Mouse (Mus musculus) frontal cortex, postnatal 14 days (tissue): Measurements from ENCODE around the gene Pgc.

Source experiments
- DNase-seq, 2 experiments: peaks; one replicate each; pipeline ENCODE4 v3.0.0; 2022; ENCODE audit warnings: low spot score in 2 of 2

The Pgc gene

DNA sequence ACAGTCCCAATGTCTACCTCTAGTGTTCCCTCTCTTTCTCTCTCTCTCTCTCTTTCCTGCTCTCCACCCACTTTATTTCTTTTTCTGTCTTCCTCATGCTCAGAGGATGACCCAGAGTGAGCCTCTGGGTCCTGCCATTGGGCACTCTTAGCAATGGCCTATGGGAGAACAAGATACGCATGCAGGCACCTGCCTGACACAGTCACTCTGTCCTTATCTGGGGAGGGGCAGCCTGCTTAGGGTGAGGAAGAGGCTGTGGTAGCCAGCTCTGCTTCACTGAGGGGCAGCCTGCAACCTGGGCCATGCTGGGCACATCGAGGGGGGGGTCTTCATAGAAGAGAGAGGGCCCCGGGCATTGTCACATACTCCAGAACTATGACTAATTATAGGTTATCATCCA lies 23.0 kb downstream of the Pgc start:
- DNase-seq: no peak

DNA sequence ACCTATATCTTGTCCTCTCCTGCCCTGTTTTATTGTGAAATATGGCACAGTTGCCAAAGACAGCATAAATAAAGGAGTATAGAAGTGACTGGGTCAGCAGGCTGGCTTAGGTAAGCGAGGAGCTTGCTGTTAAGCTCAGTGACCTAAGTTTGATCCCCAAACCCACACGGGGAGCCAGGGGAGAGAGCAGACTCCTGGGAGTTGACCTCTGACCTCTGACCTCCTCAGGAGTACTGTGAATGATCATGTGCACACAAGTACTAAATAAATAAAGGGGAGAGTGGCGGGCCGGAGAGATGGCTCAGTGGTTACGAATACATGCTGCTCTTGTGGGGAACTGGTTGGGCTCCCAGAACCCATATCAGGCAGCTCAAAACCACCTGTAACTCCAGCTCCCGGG lies 23.5 kb downstream of the Pgc start:
- DNase-seq: no peak

DNA sequence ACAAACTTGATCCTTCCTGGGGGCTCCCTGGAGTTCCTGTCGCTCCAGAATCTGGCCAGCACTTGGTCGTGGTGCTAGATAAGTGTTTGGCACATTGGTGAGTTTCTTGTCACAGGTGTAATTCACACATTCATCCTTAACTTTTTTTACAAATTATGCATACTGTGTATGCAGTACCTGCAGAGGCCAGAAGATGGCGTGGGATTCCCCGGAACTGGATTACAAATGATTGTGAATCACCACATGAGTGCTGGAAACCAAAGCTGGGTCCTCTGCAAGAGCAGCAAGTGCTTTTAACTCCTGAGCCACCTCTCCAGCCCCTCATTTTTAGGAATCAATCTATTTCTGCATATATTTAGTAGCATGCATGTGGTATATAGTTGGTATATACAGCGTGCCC lies 25.2 kb downstream of the Pgc start:
- no peak for DNase-seq

DNA sequence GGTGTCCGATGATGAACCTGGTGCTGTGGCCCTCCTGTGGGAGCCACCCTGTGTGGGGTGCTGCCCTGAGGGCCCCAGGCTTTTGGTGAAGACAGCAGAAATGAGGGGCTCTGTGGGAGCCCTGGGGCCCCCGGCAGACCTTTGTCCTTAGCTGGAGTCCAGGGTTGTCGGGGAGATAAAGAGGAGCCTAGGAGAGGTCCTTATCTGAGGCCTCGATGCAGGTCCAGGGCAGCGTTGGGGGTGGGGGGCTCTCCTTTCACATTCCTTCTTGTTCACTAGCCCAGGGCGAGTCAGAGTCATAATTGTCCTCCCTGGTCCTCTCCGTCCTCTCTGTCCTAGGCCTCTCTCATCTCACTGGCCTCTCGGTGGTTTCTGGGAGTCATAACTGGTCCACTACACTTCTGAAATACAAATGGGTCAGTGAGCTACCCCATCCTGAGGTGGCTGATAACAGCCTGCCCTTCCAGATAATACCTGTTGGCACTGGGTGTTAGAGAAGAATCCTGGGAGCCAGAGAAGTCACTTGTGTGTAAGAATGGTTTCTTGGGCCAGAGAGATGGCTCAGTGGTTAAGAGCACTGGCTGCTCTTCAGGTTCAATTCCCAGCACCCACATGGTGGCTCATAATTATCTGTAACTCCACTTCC lies 26.6 kb downstream of the Pgc start:
- no peak for DNase-seq

DNA sequence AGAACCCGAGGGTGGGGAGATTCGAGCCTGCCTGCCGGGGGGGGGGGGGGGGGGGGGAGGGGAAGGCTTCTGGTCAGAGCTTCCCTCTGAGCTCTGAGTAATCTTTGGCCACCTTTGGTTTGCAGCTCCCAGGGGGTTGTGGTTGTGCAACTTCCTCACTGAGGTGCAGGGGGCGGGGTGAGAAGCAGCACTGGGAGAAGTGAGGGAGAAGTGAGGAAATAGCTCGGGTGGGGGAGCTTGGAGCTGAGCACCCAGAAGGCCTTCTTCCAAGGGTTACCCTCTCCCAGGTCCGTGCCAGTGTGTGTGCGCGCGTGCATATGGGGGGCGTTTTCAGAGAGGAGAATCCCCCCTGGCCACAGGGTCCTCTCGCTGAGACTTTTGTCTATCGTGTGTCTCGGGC lies 27.6 kb downstream of the Pgc start:
- no peak for DNase-seq

DNA sequence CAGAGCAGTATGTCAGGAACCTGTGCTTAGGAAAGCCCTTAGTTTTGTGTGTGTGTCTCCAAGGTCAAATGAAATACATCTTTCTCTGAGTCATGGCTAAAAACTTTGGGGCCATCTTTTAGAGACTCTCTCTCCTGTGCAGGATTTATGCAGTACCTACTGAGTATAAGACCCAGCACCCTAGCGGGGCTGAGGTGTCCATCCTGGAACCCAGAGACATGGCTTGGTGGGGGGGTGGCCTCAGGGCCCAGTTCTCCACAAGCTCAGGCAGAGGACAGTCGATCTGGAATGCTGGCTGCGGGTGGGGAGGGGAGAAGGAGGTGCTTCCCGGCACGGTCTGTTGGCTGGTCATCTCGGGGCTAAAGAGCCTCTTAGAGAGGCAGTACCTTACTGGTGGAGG lies 29.7 kb downstream of the Pgc start:
- no peak for DNase-seq

DNA sequence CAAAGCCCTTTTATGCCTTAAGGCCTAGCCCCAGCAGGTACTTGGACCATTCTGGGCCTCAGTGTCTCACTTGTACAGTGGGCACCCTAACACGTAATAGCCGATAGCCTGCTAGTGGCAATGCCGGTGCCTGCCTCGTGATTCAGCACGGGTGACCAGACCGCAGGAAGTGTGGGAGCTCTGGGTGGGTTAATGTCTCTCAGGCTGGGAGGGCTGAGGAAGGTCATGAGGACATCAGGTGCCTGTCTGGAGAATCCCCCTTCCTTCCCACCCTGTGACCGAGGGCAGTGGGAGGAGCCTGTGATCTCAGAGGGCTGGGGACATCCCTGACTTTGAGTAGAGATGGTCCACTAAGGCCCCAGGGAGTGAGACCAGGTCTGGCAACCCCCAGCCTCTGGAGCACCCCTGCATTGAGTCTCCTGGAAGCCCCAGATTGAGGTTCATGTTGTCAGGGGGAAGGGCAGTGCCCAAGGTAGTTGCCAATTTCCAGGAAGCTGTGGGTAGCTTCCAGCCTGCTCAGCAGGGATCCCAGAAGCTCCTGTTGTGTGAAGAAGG lies 30.5 kb downstream of the Pgc start:
- no peak for DNase-seq

DNA sequence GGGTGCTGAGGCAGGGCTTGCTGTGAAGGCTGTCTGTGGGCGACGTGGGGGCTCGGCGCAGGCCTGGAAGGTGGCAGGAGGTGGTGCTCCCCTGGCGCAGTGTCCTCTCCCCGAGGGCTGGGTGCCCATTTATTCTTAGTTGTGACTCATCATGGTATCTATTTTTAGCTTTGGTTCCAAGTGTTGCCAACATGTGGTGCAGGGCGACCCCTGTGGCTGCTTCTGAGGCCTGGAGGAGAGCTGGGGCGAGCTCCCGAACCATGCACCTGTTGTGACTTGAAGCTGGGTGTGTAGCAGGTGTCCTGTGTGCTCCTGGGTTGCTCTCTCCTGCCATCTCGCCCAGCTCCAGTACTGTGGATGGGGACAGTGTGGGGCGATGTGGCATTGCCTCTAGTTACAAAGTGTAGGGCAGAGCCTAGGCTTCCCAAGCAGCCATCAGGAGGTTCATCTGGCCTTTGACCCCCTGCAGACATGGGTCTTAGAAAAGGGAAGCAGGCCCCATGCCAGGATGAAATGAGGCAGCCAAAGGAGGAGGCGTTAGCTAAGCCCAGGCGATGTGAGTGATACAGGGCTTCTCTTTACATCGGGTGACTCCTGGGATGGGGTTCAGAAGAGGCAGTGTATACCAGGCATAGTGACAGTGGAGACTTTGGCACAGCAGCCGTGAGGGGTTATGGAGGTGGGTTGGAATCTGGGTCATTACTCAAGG lies 33.2 kb downstream of the Pgc start:
- DNase-seq: peak in 1 of 2 experiments; percentile 23

DNA sequence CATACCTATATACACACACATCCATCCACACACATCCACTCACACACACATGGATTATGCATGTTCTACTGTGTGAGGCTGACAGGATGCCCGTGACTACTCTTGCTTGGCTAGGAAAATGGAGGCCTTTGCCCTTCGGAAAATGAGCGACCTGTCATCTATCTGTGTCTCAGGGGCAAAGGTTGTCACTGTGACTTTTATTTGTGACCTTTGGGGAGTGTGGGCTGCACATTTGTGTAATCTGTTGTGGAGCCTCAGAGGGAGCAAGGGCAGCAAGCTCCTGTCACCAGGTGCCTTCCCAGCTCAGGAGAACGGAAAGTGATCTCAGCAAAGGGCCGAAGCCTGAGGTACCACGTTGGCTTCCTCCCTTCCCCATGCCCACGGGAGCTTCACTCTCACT lies 35.4 kb downstream of the Pgc start:
- no peak for DNase-seq

DNA sequence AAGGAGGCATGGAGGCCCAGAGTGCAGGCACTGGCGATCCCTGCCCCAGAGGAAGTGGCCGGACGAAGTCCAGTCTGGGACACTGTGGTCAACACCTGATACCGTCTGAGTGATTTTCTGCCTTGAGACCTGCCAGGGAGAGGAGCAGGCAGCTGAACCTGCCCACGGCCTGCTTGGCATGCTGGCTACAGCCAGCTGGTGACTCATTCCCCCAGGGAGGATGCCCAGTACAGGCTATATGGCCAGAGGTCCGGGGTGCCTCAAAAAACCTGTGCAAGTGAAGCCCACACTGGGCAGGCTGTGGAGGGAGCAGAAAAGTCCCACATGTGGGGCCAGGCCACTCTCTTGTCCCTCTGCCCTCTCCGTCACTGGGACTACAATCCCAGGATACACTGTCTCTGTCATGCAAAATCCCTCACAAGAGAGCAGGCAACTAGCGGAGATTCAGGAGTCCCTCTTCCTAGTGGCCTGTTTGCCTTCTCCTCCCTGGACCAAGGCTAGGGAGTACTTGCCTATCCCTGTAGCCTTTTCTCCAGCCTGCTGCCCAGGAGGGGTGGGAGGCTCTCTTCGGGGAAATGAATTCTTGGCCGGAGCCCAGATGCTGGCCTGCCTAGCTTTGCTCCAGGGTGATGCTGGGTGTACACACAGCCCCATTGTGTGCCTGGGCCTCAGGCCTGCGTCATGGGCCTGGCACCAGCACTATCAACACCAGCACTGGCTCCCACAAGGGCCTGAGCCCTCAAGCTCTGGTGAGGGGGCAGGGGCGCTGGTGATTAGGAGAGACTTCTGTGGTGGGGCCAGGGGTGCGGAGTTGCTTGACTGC lies 36.1 kb downstream of the Pgc start:
- DNase-seq: peak; percentile 64 to 72

DNA sequence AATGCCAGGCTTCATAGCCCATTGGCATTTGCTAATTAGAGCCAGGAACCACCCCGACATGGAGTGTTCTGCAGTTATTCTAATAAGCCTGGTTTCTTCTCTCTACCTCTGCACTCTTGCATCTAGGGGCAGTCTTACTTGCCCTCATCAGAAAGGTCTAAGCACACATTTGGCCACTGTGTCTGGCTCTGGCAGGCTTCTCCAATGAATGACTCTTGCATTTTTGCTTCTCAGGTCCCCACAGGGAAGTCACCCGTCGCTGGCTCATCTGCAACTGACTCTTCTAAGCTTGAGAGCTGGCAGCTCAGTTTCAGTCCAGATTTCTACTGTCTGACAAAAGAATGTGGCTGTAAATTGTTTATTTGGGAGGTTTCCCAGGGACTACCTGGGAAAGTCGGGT lies 39.3 kb downstream of the Pgc start:
- no peak for DNase-seq

DNA sequence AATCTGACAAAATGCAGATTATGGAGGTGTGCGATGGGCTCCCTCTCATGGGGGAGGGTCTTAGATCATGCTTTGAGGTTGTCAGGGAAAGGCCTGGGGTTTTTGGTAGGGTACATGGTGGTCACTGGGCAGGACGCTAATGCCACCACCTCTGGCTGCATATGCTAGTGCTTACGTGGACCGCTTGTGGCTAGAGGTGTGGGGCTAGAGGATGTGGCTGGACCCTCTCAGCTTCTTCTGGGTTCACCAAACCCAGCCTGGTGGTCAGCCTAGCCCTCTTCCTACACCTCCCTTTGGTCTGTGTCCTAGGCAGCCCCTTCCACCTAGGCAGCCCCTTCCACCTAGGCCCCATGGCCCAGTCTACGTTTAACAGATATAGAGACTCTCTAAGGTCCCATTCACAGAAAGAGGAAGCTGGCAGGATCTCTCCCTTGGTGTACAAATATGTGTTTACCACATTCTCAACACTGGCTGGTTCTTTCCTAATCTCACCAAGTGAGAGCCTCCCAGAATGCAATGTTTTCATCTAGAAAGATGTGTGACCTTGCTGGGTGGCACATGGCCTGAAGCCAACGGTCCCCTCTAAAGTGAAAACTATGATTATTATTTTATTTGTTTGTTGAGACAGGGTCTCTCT lies 39.9 kb downstream of the Pgc start:
- DNase-seq: no peak

DNA sequence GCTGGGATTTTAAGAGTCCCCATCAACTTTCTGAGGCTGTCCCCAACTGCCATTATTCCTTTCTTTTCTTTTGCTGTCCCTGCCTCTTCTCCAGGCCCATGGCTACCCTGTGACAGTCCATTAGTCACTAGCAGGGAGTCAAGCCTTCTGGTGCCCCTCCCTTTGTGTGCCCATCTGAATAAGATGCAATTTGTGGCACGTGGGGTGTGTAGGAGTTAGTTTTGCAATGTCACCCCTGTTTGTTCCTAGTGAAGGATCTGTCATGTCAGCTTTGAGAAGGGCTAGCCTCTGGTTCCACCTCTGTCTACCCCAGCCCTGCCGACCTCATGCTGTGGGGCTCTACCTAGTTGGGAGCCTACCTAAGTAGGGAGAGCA lies 40.4 kb downstream of the Pgc start:
- no peak for DNase-seq

DNA sequence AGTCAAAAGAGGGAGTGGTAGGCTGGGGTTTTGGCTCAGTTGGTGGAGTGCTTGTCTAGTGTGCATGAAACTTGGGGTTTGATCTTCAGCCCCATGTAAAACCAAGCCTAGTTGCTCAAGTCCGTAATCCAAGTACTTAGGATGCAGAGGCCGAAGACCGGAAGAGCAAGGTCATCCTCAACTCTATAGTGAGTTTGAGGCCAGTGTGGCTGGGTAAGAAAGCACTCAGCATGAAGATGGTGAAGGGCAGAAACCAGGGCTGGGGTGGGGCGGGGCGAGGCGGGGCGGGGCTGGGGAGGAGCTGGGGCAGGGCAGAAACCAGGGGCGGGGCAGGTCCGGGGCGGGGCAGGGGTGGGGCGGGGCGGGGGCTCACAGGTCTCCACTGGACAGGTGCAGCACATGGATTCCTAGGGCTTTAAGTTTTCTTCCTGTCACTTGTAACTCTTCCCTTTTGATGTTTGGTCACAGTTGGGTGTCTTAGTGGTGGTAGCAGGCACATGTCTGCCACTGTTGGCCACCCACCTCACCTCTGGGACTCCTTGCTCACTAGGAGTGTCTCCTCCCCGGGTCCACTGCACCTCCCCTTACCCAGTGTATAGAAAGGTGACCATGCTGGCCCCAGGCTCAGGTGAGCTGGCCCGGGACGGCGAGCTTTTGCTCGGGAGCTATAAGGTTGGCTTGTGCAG lies 41.0 kb downstream of the Pgc start:
- no peak for DNase-seq

DNA sequence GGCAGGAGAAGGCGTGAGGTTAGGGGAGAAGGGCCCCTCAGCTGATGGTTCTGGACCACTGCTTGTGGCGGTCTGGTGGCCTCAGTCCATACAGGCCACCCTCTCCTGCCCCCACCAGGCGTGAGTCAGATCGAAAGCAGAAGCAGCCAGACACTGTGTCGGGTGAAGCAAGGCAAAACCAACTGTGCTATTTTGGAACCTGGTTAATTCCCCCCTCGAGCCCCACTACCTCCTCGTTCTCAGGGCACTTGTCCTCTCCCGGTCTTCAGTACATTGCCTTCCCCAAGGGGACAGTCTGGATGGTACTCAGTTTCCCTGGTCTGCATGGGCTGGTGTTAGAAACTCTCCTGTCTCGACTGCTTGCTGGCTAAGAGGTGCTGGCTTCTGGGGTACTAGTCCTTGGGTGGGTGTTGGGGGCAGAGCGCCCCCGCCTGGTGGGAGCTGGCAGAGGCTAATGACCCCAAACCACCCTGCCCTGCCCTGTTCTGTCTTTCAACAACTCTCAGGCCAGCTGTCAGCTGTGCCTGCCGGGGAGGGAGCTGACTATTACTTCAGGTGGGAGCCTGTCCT lies 42.1 kb downstream of the Pgc start:
- DNase-seq: peak in 1 of 2 experiments; percentile 48

DNA sequence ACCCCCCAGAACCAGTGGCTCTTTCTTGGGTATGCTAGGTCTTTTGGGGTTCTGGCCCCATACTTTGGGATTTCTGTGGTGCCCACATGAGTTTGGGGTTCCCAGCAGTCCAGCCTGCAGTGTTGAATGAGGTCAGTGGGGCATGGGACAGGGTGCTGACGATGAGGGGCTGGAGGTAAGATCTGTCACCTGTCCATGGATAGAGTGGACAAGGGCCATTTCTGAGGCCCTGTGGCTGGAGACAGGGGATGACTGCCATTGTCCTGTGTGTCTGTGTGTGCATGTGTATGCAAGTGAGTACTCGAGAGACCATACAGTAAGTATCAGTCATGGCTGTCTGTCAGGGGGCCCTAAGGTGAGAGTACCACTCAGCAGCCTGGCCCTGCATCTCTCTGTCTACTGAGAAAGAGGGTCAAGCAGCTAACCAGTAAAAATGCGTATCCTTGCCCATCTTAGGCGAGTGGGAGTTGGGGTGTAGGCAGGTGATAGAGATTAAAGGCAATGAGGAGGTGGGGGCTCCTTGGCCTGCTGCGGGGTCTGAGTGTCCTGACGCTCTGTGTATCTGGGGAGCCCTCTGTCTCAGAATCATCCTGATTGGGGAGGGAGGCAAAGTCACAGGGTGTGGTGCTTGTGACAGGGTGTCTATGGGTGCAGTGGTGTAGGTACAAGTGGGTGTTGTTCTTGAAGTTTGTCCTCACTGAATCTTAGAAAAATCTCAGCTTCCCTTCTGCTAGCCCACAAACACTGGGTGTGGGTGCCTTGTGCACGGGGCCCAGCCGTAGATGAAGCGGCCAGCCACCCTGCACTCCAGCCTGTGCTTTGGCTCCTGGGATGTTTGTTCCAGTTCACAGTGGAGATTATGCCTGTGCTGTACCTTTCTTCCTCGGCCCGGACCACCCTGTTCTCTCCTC lies 43.0 kb downstream of the Pgc start:
- DNase-seq: no peak

DNA sequence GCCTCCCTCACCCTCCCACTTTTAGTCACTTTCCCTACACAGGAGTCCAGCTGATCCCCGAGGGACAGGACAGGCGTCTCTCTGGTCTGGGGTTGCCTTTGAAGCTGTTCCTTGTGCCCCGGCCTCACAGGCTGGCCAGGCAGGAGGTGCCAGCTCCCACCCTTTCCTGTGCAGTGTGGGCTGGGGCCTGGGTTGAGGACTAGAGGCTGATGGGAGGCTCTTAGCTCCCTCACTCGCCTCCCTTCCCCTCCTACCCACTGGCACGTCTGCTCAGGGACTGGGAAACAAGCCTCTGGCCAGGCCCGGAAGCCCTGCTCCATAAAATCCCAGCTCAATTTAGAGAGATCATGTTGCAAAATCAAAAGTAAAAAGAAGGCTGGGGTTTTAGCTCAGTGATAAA lies 47.0 kb downstream of the Pgc start:
- DNase-seq: no peak

DNA sequence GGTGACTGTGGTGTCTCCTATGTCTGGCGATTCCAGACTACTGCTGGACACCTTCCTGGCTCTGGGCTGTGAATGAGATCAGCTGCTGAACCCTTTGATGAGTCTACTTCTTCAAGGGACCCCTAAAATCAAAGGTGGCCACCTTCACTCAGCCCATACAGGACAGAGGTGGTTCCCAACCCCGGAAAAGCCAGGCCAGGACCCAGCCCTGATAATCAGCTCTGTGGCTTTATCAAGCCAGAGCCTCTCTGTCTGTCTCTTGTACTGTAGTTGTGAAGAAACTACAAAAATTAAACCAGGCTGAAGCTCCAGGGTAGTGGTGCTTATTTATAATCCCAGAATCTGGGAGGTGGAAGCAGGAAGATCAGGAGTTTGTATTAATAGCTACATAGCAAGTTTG lies 50.5 kb downstream of the Pgc start:
- no peak for DNase-seq

DNA sequence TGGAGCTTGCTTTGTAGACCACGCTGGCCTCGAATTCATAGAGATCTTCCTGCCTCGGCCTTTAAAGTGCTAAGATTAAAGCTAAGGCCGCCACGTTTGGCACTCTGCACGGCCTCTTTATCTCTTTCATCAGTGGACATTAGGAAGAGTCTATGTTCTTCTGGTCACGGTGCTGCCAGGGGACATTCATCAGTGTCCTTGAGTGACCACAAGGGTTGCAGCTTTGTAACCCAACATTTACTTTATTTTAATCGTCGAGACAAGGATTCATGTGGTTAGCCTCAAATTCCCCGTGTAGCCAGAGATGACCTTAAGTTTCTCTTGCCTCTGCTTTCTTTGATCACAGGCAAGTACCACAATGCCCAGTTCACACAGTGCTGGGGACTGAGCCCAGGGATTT lies 53.8 kb downstream of the Pgc start:
- no peak for DNase-seq

DNA sequence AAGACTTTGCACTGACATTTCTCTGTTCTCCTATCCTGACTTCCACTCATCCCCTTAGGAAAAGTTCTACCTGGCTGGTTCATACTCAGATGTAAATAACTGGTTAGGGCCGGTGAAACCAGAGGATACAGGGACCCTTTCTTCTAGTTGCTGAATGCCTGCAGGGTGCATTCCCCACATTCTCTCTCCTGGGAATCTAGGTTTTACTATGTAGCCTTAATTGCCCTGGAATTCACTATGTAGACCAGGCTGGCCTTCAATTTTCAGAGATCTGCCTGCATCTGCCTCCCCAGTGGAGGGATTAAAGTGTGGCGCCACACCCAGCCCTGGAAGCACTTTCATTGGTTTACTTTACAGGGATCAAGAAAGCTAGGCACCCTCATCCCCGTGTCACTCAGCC lies 55.8 kb downstream of the Pgc start:
- no peak for DNase-seq
